Mouse (Mus musculus) cerebellum, postnatal 36 days (tissue): Measurements from ENCODE around the gene Lrp6.

Source experiments
- DNase-seq, 2 experiments: peaks; one replicate each; pipeline ENCODE4 v3.0.0; 2021 to 2022; ENCODE audit warnings: mixed read lengths in 2 of 2

The Lrp6 gene

GRCm38 (mm10) chr6:134489637-134490036 lies 77.1 kb downstream of the Lrp6 start:
- no peak for DNase-seq

GRCm38 (mm10) chr6:134489130-134489529 lies 77.6 kb downstream of the Lrp6 start:
- no peak for DNase-seq

DNA sequence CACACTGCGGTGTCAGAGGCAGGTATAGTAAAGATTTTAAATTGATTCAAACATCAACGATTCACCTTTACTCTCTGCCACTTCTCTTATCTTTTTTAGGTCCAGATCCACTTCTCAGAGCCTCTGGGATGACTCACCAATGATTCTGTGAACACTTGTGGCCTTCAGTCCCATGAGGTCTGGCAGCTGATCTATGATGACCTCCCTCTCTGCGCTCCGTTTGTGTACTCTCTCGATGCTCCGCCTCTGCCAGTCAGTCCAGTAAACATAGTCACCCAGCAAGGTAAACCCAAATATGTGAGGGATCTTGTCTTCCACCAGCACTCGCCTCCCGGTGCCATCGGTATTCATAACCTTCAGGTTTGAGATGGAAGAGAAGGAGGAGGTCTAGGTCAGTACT lies 80.4 kb downstream of the Lrp6 start:
- DNase-seq = no peak

- no peak for DNase-seq
Measured at GRCm38 (mm10) chr6:134479481-134479880, 87.3 kb downstream of the Lrp6 start.

- DNase-seq = no peak
Measured at GRCm38 (mm10) chr6:134473143-134473561, 93.6 kb downstream of the Lrp6 start.

GRCm38 (mm10) chr6:134470857-134471256 lies 95.9 kb downstream of the Lrp6 start:
- peak in 1 of 2 experiments; percentile 15 for DNase-seq

DNA sequence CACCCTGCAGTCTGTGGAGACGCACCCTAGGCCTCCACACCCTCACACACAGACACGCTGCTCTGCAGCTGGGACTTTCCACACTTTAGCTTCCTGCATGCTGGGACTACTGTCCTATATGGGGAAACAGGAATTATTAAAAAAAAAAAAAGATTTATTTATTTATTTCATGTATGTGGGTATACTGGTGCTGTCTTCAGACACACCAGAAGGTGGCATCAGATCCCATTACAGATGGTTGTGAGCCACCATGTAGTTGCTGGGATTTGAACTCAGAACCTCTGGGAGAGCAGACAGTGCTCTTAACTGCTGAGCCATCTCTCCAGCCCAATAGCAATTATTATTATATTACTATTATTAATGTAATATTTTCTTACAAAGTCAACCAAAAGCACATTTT lies 97.5 kb downstream of the Lrp6 start:
- no peak for DNase-seq

- no peak for DNase-seq
Measured at GRCm38 (mm10) chr6:134466671-134467229, 100.0 kb downstream of the Lrp6 start.

DNA sequence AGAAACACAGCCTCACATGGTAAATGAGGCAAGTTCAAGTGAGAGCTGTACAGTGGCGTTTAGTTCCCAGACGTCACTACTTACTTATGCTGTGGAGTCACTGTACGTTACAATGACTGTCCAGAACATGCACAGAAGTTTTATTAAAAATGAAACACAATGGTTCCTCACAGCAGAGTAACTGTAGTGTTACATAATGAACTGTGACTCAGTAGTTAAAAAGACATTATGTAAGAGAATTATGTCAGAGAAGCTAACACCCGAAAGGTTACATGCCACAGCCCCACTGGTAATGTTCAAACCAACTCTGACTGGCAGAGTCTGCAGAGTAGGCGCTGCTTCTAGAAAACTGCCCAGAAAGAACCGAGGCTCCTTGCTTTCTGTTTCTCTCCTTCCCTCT lies 105.6 kb downstream of the Lrp6 start:
- no peak for DNase-seq

DNA sequence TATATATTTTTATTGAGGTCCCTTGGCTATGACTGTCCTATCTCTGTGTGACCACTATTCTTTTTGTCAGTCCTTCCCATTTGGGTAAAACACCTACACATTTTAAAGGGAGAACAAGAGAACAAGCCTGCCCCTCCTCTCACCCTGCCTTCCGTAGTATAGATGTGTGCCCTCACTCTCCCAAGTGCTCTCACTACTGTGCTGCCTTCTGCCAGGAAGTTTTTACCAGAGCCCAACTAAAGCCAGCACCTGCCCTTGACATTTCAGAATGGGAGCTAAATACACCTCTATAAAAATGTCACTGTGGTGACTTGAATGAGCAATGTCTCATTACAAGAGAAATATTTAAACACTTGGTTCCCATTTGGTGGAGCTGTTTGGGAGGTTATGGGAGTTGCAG lies 108.4 kb downstream of the Lrp6 start:
- no peak for DNase-seq

DNA sequence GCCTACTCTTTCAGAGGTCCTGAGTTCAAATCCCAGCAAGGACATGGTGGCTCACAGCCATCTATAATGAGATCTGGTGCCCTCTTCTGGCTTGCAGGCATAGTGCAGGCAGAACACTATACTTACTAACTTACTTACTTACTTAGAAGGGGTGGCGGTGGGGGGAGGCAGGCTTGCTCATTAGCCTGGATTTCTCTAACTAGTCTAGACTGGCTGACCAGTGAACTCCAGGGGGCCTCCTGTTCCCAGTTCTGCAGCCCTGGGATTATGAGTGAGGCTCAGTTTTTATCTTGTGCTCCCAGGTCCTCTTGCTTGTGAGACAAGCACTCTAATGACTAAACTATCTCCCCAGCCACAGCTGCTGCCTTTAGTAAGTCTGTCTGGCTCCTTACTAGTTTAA lies 112.7 kb downstream of the Lrp6 start:
- DNase-seq = no peak

DNA sequence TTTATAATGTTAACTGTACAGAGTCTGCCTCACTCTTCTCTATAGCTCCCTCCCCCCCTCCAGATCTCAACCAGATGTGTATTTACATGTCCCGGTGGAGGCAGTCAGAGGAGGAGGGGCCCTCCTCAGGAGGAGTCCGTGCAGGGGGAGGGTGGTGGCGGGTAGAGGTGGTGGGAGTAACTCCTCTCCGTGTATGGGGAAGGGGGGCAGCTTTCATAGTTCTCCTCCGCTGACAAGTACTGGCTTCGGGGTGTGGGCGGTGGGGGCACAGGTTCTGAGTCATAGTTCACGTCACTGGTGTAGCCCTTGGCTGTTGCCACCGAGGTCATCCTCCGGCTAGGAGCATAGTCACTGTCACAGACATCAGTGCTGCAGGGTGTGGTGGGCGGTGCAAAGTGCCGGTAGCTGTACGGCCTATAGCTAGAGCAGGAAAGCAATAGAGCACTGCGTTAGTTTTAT lies 116.1 kb downstream of the Lrp6 start:
- no peak for DNase-seq

DNA sequence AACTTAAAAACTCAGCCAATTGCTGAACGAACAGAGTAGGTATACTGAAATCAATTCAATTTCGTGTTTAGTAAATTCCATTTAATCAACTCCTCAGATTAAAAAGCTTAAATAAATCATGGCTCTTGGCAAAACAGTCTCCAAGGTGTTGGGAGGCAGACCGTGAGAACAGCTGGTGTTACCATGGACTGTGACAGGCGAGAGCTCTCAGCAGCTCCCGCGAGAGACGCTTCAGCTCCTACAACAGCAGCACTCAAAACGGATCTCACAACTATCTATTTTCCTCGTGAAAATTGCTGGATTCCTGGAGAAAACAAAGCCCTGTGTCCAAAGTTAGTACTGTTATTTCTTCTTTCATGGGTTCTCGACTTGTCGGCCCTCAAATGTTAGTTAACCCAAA lies 116.8 kb downstream of the Lrp6 start:
- no peak for DNase-seq

GRCm38 (mm10) chr6:134448451-134448850 lies 118.3 kb downstream of the Lrp6 start:
- DNase-seq = no peak

- no peak for DNase-seq
Measured at GRCm38 (mm10) chr6:134443925-134444324, 122.8 kb downstream of the Lrp6 start.

GRCm38 (mm10) chr6:134443198-134443904 lies 123.4 kb downstream of the Lrp6 start:
- DNase-seq = no peak

DNA sequence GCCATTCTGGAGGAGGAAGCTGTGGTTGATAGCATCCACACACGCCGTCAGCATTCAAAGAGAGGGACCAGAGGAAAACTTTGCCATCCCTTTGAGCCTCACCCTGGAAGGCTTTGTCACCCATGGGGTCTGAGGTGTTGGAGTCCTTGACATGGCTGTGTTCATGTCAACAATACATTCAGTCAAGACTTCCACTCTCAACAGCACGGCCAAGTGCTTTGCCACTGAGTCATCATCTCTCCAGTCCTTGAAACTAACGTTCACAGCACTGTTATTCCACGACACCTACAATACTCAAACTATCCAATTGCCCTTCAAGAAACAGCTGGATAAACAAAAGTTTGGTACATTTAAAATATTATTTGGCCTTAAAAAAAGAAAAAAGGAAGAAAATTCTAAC lies 124.5 kb downstream of the Lrp6 start:
- DNase-seq = no peak

- DNase-seq = no peak
Measured at GRCm38 (mm10) chr6:134441716-134442115, 125.0 kb downstream of the Lrp6 start.

DNA sequence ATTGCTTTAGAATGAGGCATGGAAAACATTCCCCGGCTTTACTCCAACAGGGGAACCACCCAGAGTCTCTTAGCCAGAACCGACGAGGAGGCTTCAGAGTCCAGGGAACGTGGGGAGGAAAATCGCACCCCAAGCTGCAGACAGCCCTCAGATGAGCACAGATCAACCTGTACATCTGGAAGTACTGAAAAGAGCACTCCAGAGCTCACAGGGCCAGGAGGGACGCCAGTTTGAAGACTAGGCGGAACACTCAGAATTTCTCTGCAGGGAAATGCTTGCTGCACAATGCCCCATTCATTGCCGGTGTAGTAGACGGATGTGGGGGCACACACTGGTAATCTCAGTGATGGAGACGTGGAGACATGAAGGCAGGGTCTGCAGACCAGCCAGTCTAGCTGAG lies 126.7 kb downstream of the Lrp6 start:
- no peak for DNase-seq

- peak; percentile 22 to 29 for DNase-seq
Measured at GRCm38 (mm10) chr6:134439401-134440021, 127.3 kb downstream of the Lrp6 start.

DNA sequence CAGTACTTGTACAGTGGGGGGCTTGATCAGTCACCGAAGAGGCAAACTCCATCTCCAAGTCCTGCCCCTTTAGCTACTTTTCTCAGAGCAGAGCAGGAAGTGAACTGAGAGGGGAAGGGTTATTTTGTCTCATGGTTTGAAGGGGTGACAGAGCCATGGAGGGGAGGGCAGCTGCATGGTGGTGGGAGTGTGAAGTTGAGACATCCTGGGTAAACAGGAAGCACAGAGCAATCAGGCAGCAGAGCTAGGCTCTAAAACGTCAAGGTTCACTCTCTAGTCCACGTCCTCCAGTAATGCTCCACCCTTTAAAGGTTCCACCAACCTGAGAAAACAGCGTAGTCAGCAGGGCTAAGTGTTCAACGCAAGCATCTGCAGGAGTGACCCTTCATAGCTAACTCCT lies 129.8 kb downstream of the Lrp6 start:
- DNase-seq = no peak

GRCm38 (mm10) chr6:134434866-134435390 lies 131.8 kb downstream of the Lrp6 start:
- no peak for DNase-seq

DNA sequence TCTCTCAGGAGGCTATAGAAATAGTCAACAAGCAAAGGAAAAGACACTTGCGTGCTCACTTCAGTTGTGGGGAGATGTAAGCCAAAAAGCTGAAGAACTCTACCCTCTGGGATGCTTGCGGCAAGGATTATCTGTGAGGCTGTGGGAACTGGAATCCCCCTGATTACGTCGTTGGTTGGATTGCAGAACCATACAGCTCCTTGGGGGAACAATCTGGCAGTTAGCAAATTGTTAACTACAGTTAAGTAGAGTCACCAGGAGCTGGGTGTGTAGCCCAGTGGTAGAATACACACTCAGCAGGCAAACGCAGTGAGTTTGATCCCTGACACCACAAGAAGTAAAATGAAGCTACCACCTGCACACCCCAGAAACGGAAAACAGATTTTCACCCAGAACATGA lies 132.7 kb downstream of the Lrp6 start:
- no peak for DNase-seq

DNA sequence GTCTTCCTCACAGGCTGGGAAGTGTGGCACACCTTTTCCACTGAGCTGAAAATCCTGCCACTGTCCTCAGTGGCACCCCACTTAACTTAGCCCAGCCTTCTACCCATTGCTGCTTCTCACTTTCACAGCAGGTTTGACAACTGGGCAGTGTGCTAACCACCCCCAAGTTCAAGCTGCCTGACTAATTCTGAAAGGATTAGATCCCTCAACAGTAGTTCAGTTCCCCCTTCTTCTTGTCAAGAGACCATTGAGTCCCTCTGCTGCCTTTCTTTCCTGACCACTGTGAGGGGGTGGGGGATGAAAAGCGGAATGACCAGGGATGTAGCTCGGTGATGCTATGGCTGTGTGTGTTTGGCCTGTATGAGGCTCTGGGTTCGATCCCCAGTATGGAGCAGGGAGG lies 133.5 kb downstream of the Lrp6 start:
- no peak for DNase-seq
